Mouse (Mus musculus): ENCODE results near the gene Slc25a3.

DNA sequence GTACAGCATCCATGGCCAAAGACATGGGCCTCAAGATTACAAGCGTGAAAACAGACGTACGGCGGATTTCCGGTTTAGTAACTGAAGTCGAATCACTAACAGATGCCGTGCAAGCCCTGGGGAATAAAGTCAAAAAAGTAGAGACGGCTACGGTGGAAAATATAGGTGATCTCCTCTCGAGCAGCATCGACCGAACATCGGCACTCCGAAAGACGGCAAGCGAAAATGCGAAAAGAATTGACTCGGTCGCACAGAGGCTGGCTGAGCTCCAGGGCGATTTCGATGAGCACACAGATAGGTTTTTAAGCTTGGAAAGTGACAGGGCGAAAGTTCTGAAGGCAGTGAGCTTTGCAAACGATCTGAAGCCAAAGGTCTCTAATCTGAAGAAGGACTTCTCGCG, 21.9 kb downstream of the Slc25a3 start:
- TF ChIP-seq CTCF (IDR thresholded peaks at IDR 0.05; ENCODE audit: low read depth) = no peak
- TF ChIP-seq EP300 (IDR thresholded peaks at IDR 0.05; ENCODE audit: low read depth) = no peak

Measured in heart, postnatal 0 days (tissue).